Mouse (Mus musculus) cerebellum, postnatal 10 days (tissue): ENCODE measurements at regions not wholly inside any gene's neighbourhood (a gene's known extent, or its start where the extent isn't known, plus 50 kb on each side); places are given as distances from the start of the nearest gene placed in this dataset.

Experiments
- DNase-seq, 2 experiments: peaks; one replicate each; pipeline ENCODE4 v3.0.0; 2021; ENCODE audit warnings: mixed read lengths in 2 of 2

DNA sequence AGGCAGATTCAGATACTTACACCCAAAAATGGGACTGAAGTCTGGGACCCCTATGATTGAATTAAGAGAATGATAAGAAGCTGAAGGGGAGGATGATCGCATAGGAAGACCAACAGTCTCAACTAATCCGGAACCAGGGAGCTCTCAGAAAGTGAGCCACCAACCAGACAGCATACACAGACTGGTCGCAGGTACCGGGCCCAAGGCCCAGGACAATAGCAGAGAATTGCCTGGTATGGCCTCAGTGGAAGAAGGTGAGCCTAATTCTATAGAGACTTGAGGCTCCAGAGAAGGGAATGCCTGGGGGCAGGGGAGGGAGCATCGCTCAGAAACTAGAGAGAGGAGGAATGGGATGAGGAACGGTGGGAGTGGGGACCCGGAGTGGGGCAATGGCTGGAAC is 1116.8 kb downstream of the Basp1 start:
- DNase-seq = peak in 1 of 2 experiments; percentile 8

DNA sequence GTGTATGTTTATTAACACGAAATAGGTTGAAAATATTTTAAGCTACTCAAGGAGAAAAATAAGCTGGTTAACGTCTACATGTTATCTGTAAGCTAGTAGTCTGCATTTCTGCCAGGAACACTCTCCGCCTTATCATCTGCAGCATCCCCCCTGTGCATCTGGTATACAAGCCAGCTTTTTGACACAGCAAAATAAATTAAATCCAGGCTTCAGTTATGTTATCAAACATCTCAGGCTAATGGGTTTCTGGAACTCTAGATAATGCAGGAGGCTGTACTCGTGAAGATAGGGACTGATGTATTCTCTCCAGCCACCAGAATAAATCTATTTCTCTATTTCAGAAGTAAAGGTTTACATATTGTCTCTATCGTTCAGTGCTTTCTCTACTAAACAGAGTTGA is 1138.5 kb downstream of the Basp1 start:
- no peak for DNase-seq

DNA sequence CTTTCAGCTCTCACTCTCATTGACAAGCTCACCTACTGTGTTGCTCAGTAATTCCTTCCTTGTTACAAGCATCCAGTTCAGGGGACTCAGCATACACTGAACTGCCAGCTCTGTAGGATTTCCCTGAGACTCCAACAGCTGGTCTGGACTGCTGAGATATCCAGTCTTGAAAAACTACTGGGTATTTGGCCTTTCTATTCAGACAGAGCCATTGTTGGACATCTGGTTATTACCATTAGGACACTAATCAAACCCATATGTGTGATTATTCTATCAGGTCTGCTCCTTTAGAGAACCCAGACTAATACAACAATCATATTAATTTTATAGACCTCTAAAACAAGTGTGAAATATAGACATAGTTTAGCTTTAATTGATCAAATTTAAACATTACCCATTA is 1146.2 kb downstream of the Basp1 start:
- DNase-seq = no peak
